Mouse (Mus musculus): Measurements from ENCODE around the gene Cul4a. TPM values are rescaled to one million over a fixed set of nuclear protein-coding genes. Genes with fewer than 3 reads are reported as not detected.

The Cul4a gene
- polyA plus RNA-seq, 1 experiment: 235 TPM

DNA sequence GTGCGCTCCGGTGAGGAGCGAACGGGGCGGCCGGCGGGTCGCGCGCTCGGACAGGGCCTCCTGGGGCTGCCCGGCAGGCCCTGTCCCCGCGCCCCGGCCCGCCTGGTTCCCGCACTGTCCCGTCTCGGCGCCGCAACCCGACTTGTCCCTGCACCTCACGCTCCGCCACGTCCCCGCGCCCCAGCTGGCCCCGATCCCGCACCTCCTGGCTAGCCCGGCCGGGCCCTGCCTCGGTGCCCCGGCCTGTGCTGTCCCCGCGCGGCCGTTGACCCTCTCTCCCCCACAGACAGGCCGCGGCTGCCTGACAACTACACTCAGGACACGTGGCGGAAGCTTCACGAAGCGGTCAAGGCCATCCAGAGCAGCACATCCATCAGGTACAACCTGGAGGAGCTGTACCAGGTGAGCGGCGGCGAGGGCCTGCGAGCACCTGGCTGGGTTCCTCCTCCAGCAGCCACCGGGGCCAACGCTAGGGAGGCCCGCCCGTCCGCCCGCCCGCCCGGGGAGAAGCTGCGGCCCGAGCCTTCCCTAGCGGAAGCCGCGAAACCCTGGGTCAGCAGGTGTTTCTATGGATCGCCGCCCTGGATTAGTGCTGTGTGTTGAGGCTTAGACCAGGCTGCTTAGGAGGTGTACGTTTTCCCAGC lies 609 bp downstream of the Cul4a start:
- H3K27ac ChIP-seq (ENCODE audit: insufficient read depth, low read depth, low read length): no peak overlapping the region; the same call in 1 of the 2 replicates
- peaks cover 2% of the 10 kb centered on the region; the same call in 1 of the 2 replicates for H3K4me1 ChIP-seq (ENCODE audit: control insufficient read depth, insufficient read depth, low read length)
- 1% methylated on average over 63 of the region's 63 CpGs for WGBS
- TF ChIP-seq CTCF (IDR thresholded peaks at IDR 0.05; ENCODE audit: insufficient read depth, low read depth, low read length) (no peak), POLR2A (IDR thresholded peaks at IDR 0.05; ENCODE audit: insufficient read depth, low read depth, low read length) (no peak; the same call in 1 of the 2 replicates)
- H3K4me3 ChIP-seq (ENCODE audit: insufficient read depth, low read depth, low read length): peak overlapping the region; percentile 78

DNA sequence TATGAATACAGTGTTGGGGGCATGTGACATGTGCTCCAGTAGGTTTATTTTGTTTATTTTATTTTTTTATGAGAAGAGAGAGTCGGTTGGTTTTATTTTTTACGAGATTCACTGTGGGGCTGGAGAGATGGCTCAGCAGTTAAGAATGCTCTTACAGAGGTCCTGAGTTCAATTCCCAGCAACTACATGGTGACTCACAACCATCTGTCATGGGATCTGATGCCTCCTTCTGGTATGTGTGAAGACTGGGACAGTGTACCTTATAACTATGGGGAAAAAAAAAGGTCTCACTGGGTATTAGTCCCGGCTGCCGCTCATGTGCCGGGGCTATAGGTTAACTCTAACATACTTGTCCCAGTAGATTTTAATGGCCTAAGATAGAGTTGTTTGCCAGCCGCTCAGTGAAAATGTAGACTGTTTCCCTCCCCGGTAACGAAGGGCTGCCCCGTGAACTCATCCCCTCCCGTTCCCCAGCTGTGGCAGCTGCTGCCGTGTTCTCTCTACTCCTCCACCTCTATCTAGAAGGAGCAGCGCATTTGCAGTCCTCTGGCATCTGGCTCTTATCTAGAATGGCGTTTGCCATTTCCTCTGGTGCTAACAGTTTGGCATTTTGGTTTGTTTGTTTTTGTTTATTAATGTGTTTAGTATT lies 2.7 kb downstream of the Cul4a start:
- TF ChIP-seq CTCF (IDR thresholded peaks at IDR 0.05; ENCODE audit: insufficient read depth, low read depth, low read length): no peak
- TF ChIP-seq POLR2A (IDR thresholded peaks at IDR 0.05; ENCODE audit: insufficient read depth, low read depth, low read length): no peak
- peaks cover 5% of the 10 kb centered on the region; the same call in 1 of the 2 replicates for H3K4me1 ChIP-seq (ENCODE audit: control insufficient read depth, insufficient read depth, low read length)
- 81% methylated on average over 13 of the region's 13 CpGs for WGBS

DNA sequence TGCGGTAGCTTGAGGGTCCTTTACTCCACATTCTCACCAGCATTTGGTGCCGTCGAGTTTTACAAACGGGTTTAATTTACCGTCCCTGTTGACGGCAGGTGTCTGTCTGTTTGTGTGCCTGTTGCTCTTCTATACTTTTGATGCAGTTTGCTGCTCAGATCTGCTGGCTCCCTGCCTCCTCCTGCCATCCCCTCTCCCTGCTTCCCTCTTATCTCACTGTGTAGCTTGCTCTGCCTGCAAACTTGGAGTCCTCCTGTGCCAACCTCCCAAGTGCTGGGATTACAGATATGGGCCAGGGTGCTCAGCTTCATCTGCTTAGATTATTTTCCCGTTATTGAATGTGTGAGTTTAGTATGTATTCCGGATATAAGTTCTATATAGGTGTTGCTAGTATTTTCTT lies 3.5 kb downstream of the Cul4a start:
- 88% methylated on average over 8 of the region's 8 CpGs for WGBS
- peaks cover 5% of the 10 kb centered on the region; the same call in 1 of the 2 replicates for H3K4me1 ChIP-seq (ENCODE audit: control insufficient read depth, insufficient read depth, low read length)
- no peak overlapping the region for H3K27ac ChIP-seq (ENCODE audit: insufficient read depth, low read depth, low read length)
- no peak overlapping the region for H3K4me3 ChIP-seq (ENCODE audit: insufficient read depth, low read depth, low read length)
- TF ChIP-seq CTCF (IDR thresholded peaks at IDR 0.05; ENCODE audit: insufficient read depth, low read depth, low read length) (no peak), POLR2A (IDR thresholded peaks at IDR 0.05; ENCODE audit: insufficient read depth, low read depth, low read length) (no peak)

More for the DNA sequence above, 2.7 kb downstream of the Cul4a start:
- no peak overlapping the region for H3K4me3 ChIP-seq (ENCODE audit: insufficient read depth, low read depth, low read length)
- H3K27ac ChIP-seq (ENCODE audit: insufficient read depth, low read depth, low read length): no peak overlapping the region

DNA sequence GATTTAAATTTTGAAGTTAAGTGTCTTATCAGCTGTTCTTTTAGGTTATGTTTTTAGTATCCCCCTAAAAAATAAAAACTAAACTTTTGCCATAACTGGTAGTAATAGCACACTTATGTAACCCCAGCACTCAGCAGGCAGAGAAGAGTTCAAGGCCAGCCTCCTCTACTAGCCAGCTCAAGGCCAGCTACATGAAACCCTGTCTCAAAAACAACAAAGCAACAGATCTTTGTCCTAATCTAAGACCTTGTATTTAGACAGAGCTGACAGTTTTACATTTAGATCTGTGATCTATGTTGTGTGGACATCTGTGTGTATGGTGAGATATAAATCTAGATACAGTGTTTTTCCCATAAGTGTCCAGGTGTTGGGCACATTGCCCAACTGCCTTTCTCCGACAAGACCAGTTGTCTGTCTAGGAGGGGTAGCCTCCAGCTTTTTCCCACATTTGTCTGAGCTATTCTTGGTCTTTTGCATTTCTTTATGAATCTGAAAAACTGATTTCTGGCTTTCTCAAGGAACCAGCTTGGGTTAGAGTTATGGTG lies 4.1 kb downstream of the Cul4a start:
- H3K4me1 ChIP-seq (ENCODE audit: control insufficient read depth, insufficient read depth, low read length): peaks cover 5% of the 10 kb centered on the region; the same call in 1 of the 2 replicates
- TF ChIP-seq POLR2A (IDR thresholded peaks at IDR 0.05; ENCODE audit: insufficient read depth, low read depth, low read length) (no peak), CTCF (IDR thresholded peaks at IDR 0.05; ENCODE audit: insufficient read depth, low read depth, low read length) (no peak)
- 86% methylated on average over 1 of the region's 1 CpGs for WGBS
- H3K27ac ChIP-seq (ENCODE audit: insufficient read depth, low read depth, low read length): no peak overlapping the region
- H3K4me3 ChIP-seq (ENCODE audit: insufficient read depth, low read depth, low read length): no peak overlapping the region

DNA sequence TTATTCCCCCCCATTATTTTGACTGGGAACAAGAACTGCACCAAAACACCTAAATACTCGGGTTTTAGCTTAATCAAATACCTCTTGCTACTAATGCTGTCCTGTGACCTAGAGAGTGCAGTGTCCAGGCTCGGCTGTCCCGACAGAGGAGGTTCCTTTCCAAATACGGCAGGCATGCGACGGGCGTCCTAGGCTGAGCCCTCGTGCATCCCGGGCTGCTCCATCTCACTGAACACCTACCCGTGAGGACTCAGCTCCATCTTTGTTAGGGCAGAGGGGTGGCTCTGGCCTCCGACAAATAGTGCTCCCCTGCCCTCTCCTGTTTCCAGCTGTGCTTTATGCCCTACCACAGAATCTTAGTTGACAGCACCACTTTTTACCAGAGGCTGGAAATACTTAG lies 6.5 kb downstream of the Cul4a start:
- 85% methylated on average over 11 of the region's 11 CpGs for WGBS
- no peak overlapping the region for H3K27ac ChIP-seq (ENCODE audit: insufficient read depth, low read depth, low read length)
- H3K4me3 ChIP-seq (ENCODE audit: insufficient read depth, low read depth, low read length): no peak overlapping the region
- H3K4me1 ChIP-seq (ENCODE audit: control insufficient read depth, insufficient read depth, low read length): peaks cover 5% of the 10 kb centered on the region; the same call in 1 of the 2 replicates
- TF ChIP-seq POLR2A (IDR thresholded peaks at IDR 0.05; ENCODE audit: insufficient read depth, low read depth, low read length) (no peak), CTCF (IDR thresholded peaks at IDR 0.05; ENCODE audit: insufficient read depth, low read depth, low read length) (no peak)

DNA sequence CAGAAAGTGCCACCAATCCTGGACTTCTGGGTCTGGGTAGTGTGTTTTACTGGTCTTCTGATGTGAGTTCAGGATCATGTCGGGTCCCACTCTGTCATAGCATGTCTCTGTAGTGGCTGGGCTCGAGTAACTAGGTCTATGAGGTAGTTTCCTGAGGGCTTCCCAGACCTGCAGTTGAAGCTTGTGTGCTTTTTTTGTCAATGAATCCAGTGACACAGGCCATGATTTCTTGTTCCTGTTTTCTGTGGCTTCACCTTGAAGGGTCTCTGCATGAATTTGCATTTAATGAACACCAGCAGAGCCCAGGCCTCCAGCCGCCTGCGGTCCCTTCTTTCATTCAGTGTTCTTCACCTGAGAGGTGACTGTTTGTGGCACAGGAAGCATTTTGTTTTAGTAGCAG lies 7.8 kb downstream of the Cul4a start:
- TF ChIP-seq POLR2A (IDR thresholded peaks at IDR 0.05; ENCODE audit: insufficient read depth, low read depth, low read length) (no peak), CTCF (IDR thresholded peaks at IDR 0.05; ENCODE audit: insufficient read depth, low read depth, low read length) (no peak)
- no peak overlapping the region for H3K27ac ChIP-seq (ENCODE audit: insufficient read depth, low read depth, low read length)
- 90% methylated on average over 4 of the region's 4 CpGs for WGBS
- H3K4me1 ChIP-seq (ENCODE audit: control insufficient read depth, insufficient read depth, low read length): peaks cover 5% of the 10 kb centered on the region; the same call in 1 of the 2 replicates
- no peak overlapping the region for H3K4me3 ChIP-seq (ENCODE audit: insufficient read depth, low read depth, low read length)

DNA sequence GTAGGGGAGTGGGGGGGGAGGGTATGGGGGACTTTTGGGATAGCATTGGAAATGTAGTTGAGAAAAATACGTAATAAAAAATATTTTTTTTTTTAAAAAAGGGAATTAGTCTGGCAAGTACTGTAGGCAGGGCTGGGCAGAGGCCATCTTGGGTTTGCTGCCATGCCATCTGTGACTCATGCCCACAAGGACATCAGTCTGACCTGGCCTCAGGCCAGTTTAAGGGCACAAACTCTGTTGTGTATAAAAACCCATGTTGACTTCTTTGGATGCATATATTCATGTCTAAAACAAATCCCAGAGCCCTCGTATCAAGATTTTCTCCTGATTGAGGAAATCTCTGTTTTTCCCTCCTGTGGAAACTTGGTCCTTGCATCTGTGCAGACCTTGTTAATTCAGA lies 11.7 kb downstream of the Cul4a start:
- no peaks in the 10 kb centered on the region for H3K4me1 ChIP-seq (ENCODE audit: control insufficient read depth, insufficient read depth, low read length)
- H3K4me3 ChIP-seq (ENCODE audit: insufficient read depth, low read depth, low read length): no peak overlapping the region
- 96% methylated on average over 2 of the region's 2 CpGs for WGBS
- TF ChIP-seq POLR2A (IDR thresholded peaks at IDR 0.05; ENCODE audit: insufficient read depth, low read depth, low read length) (no peak), CTCF (IDR thresholded peaks at IDR 0.05; ENCODE audit: insufficient read depth, low read depth, low read length) (no peak)
- no peak overlapping the region for H3K27ac ChIP-seq (ENCODE audit: insufficient read depth, low read depth, low read length)

DNA sequence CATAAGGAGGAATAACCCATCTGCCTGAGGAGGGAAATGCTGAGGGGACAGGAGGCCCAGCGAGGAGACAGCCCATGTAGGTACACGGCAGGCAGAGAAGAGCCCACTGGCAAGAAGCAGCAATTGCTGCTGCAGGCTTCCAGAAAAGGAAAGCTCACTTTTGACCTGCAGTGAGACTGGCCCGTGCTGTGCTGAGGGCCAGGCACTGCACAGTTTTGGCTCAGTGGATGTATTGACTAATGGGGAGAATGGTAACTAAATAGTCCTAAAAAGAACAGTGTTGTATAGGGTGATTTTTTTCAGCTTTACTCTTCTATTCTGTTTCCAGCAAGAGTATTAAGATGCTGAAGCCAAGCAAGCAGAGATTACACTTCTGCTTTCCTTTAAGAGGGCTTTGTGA lies 13.1 kb downstream of the Cul4a start:
- TF ChIP-seq CTCF (IDR thresholded peaks at IDR 0.05; ENCODE audit: insufficient read depth, low read depth, low read length): no peak
- no peak for TF ChIP-seq POLR2A (IDR thresholded peaks at IDR 0.05; ENCODE audit: insufficient read depth, low read depth, low read length)
- Histone ChIP-seq H3K27ac (ENCODE audit: insufficient read depth, low read depth, low read length) (no peak overlapping the region), H3K4me1 (ENCODE audit: control insufficient read depth, insufficient read depth, low read length) (no peaks in the 10 kb centered on the region), H3K4me3 (ENCODE audit: insufficient read depth, low read depth, low read length) (no peak overlapping the region)
- WGBS: 76% methylated on average over 3 of the region's 3 CpGs

All from olfactory bulb, adult 2 months (tissue).